Mouse (Mus musculus) induced T-regulatory cell, adult 2 months (primary cell): ENCODE data around the gene Tmem136.

Experiments used
- DNase-seq: peaks from one replicate; pipeline ENCODE4 v3.0.0-alpha.2; 2012; ENCODE audit warnings: low read depth

Gene Tmem136

DNA sequence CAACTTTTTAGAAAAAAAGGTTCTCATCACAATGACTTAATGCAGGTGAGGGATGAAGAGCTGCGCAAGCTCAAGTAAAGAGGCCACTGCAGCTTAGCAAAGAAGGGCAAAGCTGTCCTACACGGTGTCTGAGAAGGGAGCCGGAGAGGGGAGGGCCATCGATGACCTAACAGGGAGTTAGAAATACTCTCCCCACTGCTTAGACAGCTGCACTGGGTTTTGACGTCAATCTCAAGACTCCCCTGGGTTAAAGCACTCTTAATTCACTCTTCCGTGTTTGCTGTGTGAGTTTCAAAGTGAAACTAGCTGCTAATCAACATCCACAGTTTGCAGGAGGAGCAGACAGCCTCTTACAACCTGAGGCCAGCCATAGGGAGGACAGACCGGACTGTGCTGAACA lies 40.2 kb downstream of the Tmem136 start:
- DNase-seq, result no peak

DNA sequence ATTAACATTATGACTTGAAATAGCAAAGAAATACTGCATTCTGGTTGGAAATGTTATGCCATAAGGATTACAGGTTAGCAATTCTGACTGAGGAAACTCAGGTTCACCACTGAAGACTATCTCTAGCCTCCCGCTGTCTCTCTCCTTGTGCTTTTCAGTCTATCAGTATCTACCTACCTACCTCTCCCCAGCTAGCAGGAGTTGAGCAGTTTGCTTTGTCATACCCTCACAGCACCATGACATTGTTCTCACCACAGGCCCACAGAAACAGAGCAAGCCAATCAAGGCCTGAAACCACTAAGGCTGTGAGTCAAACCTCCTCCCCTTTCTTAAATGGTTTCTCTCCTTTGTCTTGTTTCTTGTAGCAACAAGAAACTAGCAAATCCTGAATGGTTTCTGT lies 41.8 kb downstream of the Tmem136 start:
- no peak for DNase-seq

- no peak for DNase-seq
These were observed 44.6 kb downstream of the Tmem136 start for GRCm38 (mm10) chr9:43071741-43072140.

GRCm38 (mm10) chr9:43071176-43071575 lies 45.2 kb downstream of the Tmem136 start:
- no peak for DNase-seq

DNA sequence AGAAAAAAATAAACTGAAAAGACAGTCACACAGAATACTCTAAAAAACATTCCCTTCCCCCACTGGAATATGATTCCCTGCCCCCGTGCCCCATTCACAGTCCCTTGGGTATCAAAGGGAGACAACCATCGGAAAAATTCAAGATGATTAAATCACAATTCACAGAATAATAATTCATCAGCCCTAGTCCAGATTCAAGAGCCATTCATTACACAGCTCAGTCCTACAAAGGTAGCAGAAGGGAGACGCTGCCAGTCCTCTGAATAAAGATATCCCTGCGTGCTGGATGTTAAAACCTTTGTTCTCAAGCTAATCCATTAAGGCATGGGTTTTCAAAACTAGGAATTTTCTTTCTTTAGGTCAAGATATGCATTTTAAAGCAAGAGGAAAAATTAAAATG lies 45.8 kb downstream of the Tmem136 start:
- no peak for DNase-seq

- no peak for DNase-seq
These were observed 46.2 kb downstream of the Tmem136 start for GRCm38 (mm10) chr9:43070153-43070552.

DNA sequence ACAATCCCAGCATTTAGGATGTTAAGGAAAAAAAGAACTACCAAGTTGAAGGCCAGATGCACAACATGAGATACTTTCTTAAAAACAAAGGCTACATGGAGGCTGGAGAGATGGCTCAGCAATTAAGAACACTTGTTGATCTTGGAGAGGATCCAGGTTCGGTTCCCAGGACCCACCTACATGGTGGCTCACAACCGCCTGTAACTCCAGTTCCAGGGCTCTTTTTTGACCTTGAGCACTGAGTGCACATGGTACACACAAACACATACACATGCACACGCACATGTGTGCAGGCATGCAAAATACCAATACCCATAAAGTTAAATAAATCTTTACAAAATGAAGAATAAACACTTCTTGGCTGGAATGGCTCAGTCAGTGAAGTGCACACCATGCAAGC lies 48.5 kb downstream of the Tmem136 start:
- no peak for DNase-seq

DNA sequence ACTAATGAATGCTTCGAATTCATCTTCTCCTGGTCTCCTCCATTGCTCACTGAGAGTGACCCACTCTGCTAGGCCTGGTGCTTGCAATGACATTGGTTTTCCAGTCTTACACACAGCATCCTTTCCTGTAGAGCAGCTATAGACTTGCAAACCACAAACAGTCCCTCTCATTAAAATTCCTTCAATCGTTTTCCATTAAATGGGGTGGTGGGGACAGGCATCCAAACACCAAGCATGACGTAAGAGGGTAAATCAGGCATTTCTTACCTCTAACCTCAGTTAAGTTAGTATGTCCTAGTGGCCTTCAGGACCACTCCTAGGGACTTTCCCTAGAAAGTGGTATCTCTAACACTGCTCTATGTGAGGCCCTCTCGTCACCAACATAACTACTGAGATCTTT lies 51.1 kb downstream of the Tmem136 start:
- no peak for DNase-seq

- no peak for DNase-seq
These were observed 54.8 kb downstream of the Tmem136 start for GRCm38 (mm10) chr9:43061545-43061944.
